Mouse (Mus musculus) megakaryocyte, embryonic 14.5 days (primary cell): Measurements from ENCODE around the gene Map3k13. TPM values are rescaled to one million over a fixed set of nuclear protein-coding genes. Genes with fewer than 3 reads are reported as not detected.
"Not testable (repeated sequence)": the region's sequence is repeated elsewhere in the genome, so short reads cannot be mapped to it uniquely, and the experiment has no call there.

Source experiments
- H3K27me3 ChIP-seq: replicated peaks from 2 replicates; pipeline ENCODE3; 2012; ENCODE audit warnings: inconsistent platforms
- H3K36me3 ChIP-seq: replicated peaks from 2 replicates; pipeline ENCODE3; 2012; ENCODE audit warnings: low read length, inconsistent platforms, mixed read lengths
- H3K4me1 ChIP-seq: 2 replicates; pipeline ENCODE4 v1.6.1; 2012; ENCODE audit warnings: inconsistent platforms
- H3K4me3 ChIP-seq: replicated peaks from 2 replicates; pipeline ENCODE3; 2012; ENCODE audit warnings: moderate library complexity, mild to moderate bottlenecking, inconsistent platforms
- H3K9me3 ChIP-seq: 2 replicates; pipeline ENCODE4 v1.6.1; 2012; ENCODE audit warnings: inconsistent platforms
- FLI1 ChIP-seq: IDR thresholded peaks from 2 replicates; pipeline ENCODE4 v1.6.1; 2012; ENCODE audit warnings: low read length, inconsistent platforms, mixed read lengths
- GATA1 ChIP-seq: IDR thresholded peaks from 3 replicates; pipeline ENCODE4 v1.6.1; 2012; ENCODE audit warnings: mixed read lengths, low read length, inconsistent platforms, borderline replicate concordance
- polyA plus RNA-seq: library from polyadenylated mRNA; stranded (reverse); fragments of >175 nt; gene quantifications from 2 replicates; pipeline ENCODE4 v1.2.3, GENCODE M21; 2012; ENCODE audit warnings: low replicate concordance; ENCODE audit not compliant: insufficient read depth

The Map3k13 gene
- polyA plus RNA-seq, 1 experiment: 0.03 TPM

DNA sequence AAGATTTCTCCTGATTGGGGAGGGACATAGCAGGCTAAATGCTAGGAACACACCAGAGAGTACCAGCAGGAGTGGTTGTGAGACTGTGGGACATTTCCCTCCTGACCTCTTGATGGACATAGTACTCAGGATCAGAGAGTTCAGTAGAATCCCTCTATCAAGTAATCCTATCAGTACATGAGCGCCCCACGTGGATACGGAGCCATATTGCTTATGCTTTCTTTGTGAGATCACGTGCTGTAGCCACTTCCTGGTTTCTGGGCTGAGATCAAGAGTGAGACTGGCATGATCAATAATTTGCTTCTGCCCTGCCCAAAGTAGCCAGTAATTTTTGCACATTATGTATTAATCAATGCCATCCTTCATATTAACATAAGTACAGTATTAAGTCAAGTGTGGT lies 9.1 kb upstream of the Map3k13 start:
- Histone ChIP-seq H3K36me3 (no peaks in the 10 kb centered on the region), H3K9me3 (no peaks in the 10 kb centered on the region), H3K4me1 (peaks cover 16% of the 10 kb centered on the region), H3K4me3 (no peak overlapping the region), H3K27me3 (peaks cover 2% of the 10 kb centered on the region)
- TF ChIP-seq FLI1: no peak
- TF ChIP-seq GATA1: no peak

DNA sequence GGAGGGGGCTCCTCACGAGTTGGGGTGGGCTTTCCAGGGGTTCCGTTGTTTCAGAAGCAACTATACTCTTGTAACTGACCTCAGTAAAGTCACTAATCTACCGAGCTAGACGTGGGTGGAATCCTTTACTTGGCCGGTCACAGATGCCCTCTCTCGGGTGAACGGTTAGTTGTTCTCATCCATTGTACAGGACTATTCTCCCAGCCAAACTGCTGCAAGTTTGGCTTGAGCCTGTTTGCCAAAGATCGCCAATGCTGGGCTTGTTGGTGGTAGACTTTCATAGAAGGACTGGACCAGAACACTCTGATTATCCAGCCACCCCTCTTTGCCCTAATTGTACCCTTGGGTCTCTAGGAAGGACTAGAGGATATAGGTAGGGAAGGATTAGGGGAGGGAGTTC lies 7.8 kb upstream of the Map3k13 start:
- TF ChIP-seq FLI1 (no peak), GATA1 (no peak)
- H3K36me3 ChIP-seq: no peaks in the 10 kb centered on the region

DNA sequence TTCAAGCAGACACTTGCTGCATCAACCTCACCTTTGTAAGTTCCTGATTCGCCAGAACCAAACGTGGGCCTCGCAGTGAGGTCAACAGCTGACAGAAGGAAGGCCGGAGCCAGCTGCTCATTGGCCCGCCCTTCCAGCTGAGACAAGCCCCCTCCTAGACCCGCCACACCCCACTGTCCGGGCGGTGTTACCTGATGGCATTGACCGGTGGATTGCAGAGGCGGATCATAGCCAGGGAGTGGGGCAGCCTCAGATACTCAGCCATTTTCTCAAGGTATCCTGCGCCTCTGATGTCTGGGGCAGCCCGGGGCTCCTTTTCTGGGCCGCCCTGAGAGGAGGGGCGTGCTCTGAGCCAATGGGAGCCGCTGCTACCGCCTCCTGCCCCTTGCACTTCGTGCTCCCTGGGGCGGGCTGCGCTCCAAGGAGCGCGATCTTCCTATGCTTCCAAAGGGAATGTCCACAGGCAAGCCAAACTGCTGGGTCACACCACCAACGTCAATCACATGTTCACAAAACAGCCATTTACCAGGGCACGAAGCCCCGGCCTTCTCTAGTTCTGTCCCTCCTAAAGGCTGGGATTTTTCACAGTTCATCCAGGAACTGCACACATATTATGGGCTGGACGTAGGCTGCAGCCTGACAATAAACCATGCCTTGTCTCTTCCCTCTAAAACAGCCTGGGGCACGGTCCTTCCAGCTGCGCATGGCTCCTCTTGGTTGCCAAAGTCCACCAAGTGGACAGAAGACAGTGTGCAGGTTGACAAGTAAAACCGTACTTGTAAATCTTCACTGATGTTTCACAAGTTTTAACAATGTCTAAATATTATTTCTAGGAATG lies 6.4 kb upstream of the Map3k13 start, which contains the start of gene Ehhadh:
TSS of gene Ehhadh (minus strand) at position 292 of the 838 bp plus-strand sequence.
- Histone ChIP-seq H3K4me1 (peaks cover 31% of the 10 kb centered on the region), H3K27me3 (peaks cover 2% of the 10 kb centered on the region), H3K4me3 (peak within 1 kb of the TSS; percentile 77), H3K36me3 (no peaks in the 10 kb centered on the region), H3K9me3 (no peaks in the 10 kb centered on the region)
- TF ChIP-seq GATA1: no peak
- no peak for TF ChIP-seq FLI1

More for the DNA sequence above, 7.8 kb upstream of the Map3k13 start:
- no peak overlapping the region for H3K4me3 ChIP-seq
- peaks cover 19% of the 10 kb centered on the region for H3K4me1 ChIP-seq
- peaks cover 2% of the 10 kb centered on the region for H3K27me3 ChIP-seq
- no peaks in the 10 kb centered on the region for H3K9me3 ChIP-seq

DNA sequence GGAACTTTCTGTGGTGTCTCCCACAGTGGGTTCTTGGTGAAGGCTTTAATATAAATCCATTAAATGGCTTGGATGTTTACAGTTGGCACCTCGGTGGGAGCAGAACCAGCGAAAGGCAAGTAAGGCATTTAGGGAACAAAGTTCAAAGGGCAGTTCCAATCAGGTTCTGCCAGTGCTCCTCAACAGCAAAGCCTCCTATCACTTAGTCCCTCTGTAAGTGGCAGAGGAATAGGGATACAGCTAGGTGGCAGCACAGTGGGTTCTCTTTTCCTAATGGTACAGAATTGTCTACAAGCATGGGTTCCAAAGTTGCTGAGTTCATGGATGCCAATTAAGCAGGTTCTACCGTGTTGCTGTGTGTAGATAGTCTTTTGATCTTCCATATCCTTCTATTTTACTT lies 5.6 kb upstream of the Map3k13 start:
- no peaks in the 10 kb centered on the region for H3K9me3 ChIP-seq
- no peak for TF ChIP-seq GATA1
- no peaks in the 10 kb centered on the region for H3K36me3 ChIP-seq
- H3K27me3 ChIP-seq: peaks cover 2% of the 10 kb centered on the region
- peaks cover 37% of the 10 kb centered on the region for H3K4me1 ChIP-seq
- no peak overlapping the region for H3K4me3 ChIP-seq

DNA sequence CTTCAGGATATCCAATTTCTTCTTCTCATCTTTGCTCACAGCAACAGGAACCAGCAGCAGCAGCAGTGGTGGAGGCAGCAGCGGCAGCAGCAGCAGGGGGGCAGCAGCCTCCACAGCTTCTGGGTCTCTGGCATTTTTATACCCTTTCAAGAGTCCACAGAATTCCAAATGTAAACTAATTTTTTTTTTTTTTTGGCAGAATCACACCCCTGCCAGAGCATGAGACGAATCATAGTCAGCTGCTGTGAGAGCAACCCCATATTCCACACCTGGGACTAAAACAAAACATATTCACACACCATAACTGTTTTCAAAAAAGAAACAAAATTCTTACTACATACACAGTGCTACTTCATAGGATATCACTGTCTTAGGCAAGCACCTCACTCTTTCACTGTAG lies 5.0 kb upstream of the Map3k13 start:
- TF ChIP-seq GATA1 (no peak), FLI1 (no peak)
- no peak overlapping the region for H3K4me3 ChIP-seq
- H3K4me1 ChIP-seq: peaks cover 39% of the 10 kb centered on the region
- no peaks in the 10 kb centered on the region for H3K36me3 ChIP-seq
- no peaks in the 10 kb centered on the region for H3K9me3 ChIP-seq
- H3K27me3 ChIP-seq: peaks cover 2% of the 10 kb centered on the region

- H3K4me1 ChIP-seq: peaks cover 45% of the 10 kb centered on the region
- H3K4me3 ChIP-seq: no peak overlapping the region
- no peak for TF ChIP-seq GATA1
- no peak for TF ChIP-seq FLI1
- H3K9me3 ChIP-seq: no peaks in the 10 kb centered on the region
- H3K36me3 ChIP-seq: no peaks in the 10 kb centered on the region
- peaks cover 2% of the 10 kb centered on the region for H3K27me3 ChIP-seq
Measured at GRCm38 (mm10) chr16:21790469-21790868, 3.7 kb upstream of the Map3k13 start.

DNA sequence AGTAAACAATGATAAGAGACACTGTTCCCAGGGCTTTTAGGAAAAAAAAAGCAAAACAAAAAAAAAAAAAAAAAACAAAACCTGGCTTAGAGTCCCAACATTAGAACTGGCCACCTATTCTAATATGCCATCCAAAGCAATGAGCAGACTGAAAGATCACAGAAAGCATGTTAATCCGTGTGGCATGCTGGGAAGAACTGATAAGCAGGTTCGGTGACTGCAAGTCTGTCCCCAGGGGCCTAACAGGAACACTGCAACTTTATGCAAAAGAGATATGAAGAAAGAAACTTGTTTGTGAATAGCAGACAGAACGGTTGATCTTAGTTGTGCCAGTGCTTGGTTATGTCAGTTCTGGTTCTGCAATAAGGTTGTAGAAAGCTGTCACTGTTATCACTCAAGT lies 2.4 kb upstream of the Map3k13 start:
- Histone ChIP-seq H3K36me3 (peaks cover 4% of the 10 kb centered on the region), H3K27me3 (peaks cover 2% of the 10 kb centered on the region), H3K4me1 (peaks cover 50% of the 10 kb centered on the region), H3K9me3 (no peaks in the 10 kb centered on the region), H3K4me3 (peak overlapping the region; percentile 31)
- TF ChIP-seq GATA1: peak; percentile 17; the same call in 1 of the 3 replicates
- no peak for TF ChIP-seq FLI1

DNA sequence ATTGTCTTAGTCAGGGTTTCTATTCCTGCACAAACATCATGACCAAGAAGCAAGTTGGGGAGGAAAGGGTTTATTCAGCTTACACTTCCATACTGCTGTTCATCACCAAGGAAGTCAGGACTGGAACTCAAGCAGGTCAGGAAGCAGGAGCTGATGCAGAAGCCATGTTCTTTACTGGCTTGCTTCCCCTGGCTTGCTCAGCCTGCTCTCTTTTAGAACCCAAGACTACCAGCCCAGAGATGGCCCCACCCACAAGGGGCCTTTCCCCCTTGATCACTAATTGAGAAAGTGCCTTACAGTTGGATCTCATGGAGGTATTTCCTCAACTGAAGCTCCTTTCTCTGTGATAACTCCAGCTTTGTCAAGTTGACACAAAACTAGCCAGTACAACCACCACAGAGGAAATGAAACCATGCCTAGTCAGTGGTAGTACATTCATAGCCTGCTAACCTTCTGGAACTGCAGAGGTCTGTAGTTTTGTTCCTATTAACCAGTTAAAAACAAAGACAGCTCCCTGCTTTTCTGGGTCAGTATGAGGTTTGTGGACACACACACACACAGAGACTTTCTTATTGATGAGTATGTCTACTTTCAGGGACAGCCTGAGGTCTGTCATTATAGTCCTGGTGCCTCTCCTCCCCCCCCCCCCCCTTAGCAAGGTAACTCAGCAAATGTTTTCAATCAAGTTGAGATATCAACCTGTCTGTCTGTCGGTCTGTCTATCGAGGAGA lies 901 bp upstream of the Map3k13 start:
- peaks cover 14% of the 10 kb centered on the region for H3K36me3 ChIP-seq
- peaks cover 46% of the 10 kb centered on the region for H3K4me1 ChIP-seq
- peak overlapping the region; percentile 100 for H3K4me3 ChIP-seq
- not testable (repeated sequence) for H3K27me3 ChIP-seq, H3K9me3 ChIP-seq

GRCm38 (mm10) chr16:21794697-21795045 lies 525 bp downstream of the Map3k13 start:
- peaks cover 39% of the 10 kb centered on the region for H3K4me1 ChIP-seq
- peak overlapping the region; percentile 100 for H3K4me3 ChIP-seq
- H3K9me3 ChIP-seq: no peaks in the 10 kb centered on the region
- H3K36me3 ChIP-seq: peaks cover 28% of the 10 kb centered on the region
- TF ChIP-seq GATA1: no peak
- TF ChIP-seq FLI1: no peak
- no peaks in the 10 kb centered on the region for H3K27me3 ChIP-seq

DNA sequence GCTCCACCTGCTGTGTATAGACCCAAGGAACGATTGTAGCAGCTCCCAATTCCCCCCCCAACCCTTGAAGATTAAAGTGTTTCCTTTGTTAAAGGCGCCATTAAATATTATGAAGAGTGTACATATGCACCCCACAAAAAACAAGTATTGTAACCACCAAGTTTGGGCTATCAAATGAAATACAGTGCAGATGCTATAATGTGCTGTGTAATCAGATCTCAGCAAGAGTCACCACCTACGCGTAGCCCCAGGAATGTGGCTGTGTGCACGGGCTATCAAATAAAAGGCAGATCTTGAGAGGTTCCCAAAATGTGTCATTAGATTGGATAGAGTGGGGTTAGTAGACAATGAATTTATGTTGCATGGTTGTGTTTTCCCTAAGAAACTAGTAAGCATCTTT lies 925 bp downstream of the Map3k13 start:
- Histone ChIP-seq H3K4me3 (peak overlapping the region; percentile 100), H3K9me3 (no peaks in the 10 kb centered on the region), H3K36me3 (peaks cover 32% of the 10 kb centered on the region), H3K4me1 (peaks cover 39% of the 10 kb centered on the region), H3K27me3 (no peaks in the 10 kb centered on the region)
- TF ChIP-seq FLI1 (no peak), GATA1 (no peak)
